Mouse (Mus musculus): Measurements from ENCODE around the gene 4930451I11Rik. TPM values are rescaled to one million over a fixed set of nuclear protein-coding genes. Genes with fewer than 3 reads are reported as not detected.

The 4930451I11Rik gene
- total RNA-seq, 2 experiments from 2014 or later: not detected

GRCm38 (mm10) chr7:126843276-126843675 is 11.8 kb upstream of the 4930451I11Rik start:
- no peak for DNase-seq (ENCODE audit: low spot score in 2 of 2)

- DNase-seq (ENCODE audit: low spot score in 2 of 2): no peak
These were observed 1.9 kb upstream of the 4930451I11Rik start for GRCm38 (mm10) chr7:126833294-126833693.

GRCm38 (mm10) chr7:126832036-126832598 is 678 bp upstream of the 4930451I11Rik start:
- peak in 1 of 2 experiments; percentile 64 for DNase-seq (ENCODE audit: low spot score in 2 of 2)

- DNase-seq (ENCODE audit: low spot score in 2 of 2): no peak
These were observed 5.5 kb downstream of the 4930451I11Rik start for GRCm38 (mm10) chr7:126825952-126826351.

- DNase-seq (ENCODE audit: low spot score in 2 of 2): no peak
These were observed 6.0 kb downstream of the 4930451I11Rik start for GRCm38 (mm10) chr7:126825403-126825802.

- DNase-seq (ENCODE audit: low spot score in 2 of 2): no peak
These were observed 7.5 kb downstream of the 4930451I11Rik start for GRCm38 (mm10) chr7:126823940-126824339.

- no peak for DNase-seq (ENCODE audit: low spot score in 2 of 2)
These were observed 8.2 kb downstream of the 4930451I11Rik start for GRCm38 (mm10) chr7:126823202-126823711.

GRCm38 (mm10) chr7:126822741-126823140 is 8.7 kb downstream of the 4930451I11Rik start:
- DNase-seq (ENCODE audit: low spot score in 2 of 2): no peak

- peak; percentile 65 to 80 for DNase-seq (ENCODE audit: low spot score in 2 of 2)
These were observed 9.5 kb downstream of the 4930451I11Rik start for GRCm38 (mm10) chr7:126821835-126822511.

GRCm38 (mm10) chr7:126818818-126819217 is 12.6 kb downstream of the 4930451I11Rik start:
- no peak for DNase-seq (ENCODE audit: low spot score in 2 of 2)

GRCm38 (mm10) chr7:126817595-126817994 is 13.8 kb downstream of the 4930451I11Rik start:
- DNase-seq (ENCODE audit: low spot score in 2 of 2): no peak

GRCm38 (mm10) chr7:126816494-126816893 is 14.9 kb downstream of the 4930451I11Rik start:
- DNase-seq (ENCODE audit: low spot score in 2 of 2): no peak

- no peak for DNase-seq (ENCODE audit: low spot score in 2 of 2)
These were observed 15.7 kb downstream of the 4930451I11Rik start for GRCm38 (mm10) chr7:126815726-126816222.

GRCm38 (mm10) chr7:126809723-126810369 is 21.6 kb downstream of the 4930451I11Rik start:
- DNase-seq (ENCODE audit: low spot score in 2 of 2): no peak

- peak; percentile 68 to 88 for DNase-seq (ENCODE audit: low spot score in 2 of 2)
These were observed 22.6 kb downstream of the 4930451I11Rik start for GRCm38 (mm10) chr7:126808703-126809455.

GRCm38 (mm10) chr7:126807405-126807804 is 24.0 kb downstream of the 4930451I11Rik start:
- DNase-seq (ENCODE audit: low spot score in 2 of 2): no peak

GRCm38 (mm10) chr7:126806956-126807355 is 24.5 kb downstream of the 4930451I11Rik start:
- no peak for DNase-seq (ENCODE audit: low spot score in 2 of 2)

GRCm38 (mm10) chr7:126803751-126804150 is 27.7 kb downstream of the 4930451I11Rik start:
- DNase-seq (ENCODE audit: low spot score in 2 of 2): no peak

GRCm38 (mm10) chr7:126803181-126803580 is 28.3 kb downstream of the 4930451I11Rik start:
- no peak for DNase-seq (ENCODE audit: low spot score in 2 of 2)

- DNase-seq (ENCODE audit: low spot score in 2 of 2): peak in 1 of 2 experiments; percentile 49
These were observed 29.1 kb downstream of the 4930451I11Rik start for GRCm38 (mm10) chr7:126802134-126802889.

Data from gastrocnemius, postnatal 4 days (tissue).